Mouse (Mus musculus): Measurements from ENCODE around the gene Neu4. TPM values are rescaled to one million over a fixed set of nuclear protein-coding genes. Genes with fewer than 3 reads are reported as not detected.
"Not testable (repeated sequence)": the region's sequence is repeated elsewhere in the genome, so short reads cannot be mapped to it uniquely, and the experiment has no call there.

Neu4 gene
- total and polyA plus RNA-seq, 2 experiments = not detected

- H3K4me1 ChIP-seq (ENCODE audit: control insufficient read depth, insufficient read depth, low read length); H3K36me3 ChIP-seq (ENCODE audit: control insufficient read depth, insufficient read depth, low read length); H3K27me3 ChIP-seq (ENCODE audit: control insufficient read depth, insufficient read depth, low read length); H3K79me2 ChIP-seq (ENCODE audit: control insufficient read depth, insufficient read depth, low read length); H3K4me3 ChIP-seq (ENCODE audit: insufficient read depth, low read depth, low read length); DNase-seq (ENCODE audit: extremely low read depth, low read depth, low spot score); H3K9ac ChIP-seq (ENCODE audit: low read depth, low read length); H3K27ac ChIP-seq (replicated peaks; ENCODE audit: insufficient read depth, low read depth, low read length): not testable (repeated sequence)
- 91% methylated on average over 3 of the region's 3 CpGs for WGBS
Measured at GRCm38 (mm10) chr1:93991491-93991890, 28.8 kb upstream of the Neu4 start.

DNA sequence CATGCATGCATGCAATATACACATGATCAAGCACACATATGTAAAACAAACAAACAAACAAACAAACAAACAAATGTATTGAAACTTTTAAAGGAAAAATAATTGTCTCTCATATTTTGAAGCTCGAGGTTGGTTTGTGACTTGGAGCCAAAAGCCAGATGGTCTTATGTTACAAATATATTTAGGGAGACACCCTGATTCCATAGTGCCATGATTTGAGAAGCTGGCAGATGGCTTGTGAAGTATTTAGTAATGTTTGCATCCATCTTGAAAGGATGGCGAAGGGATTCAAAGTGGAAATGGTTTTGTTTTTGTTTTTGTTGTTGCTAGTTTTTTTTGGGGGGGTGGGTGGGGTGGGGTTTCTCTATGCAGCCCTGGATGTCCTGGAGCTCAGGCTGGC lies 19.2 kb upstream of the Neu4 start:
- H3K79me2 ChIP-seq (ENCODE audit: control insufficient read depth, insufficient read depth, low read length) = no peaks in the 10 kb centered on the region
- no peak overlapping the region for H3K4me3 ChIP-seq (ENCODE audit: insufficient read depth, low read depth, low read length)
- no peaks in the 10 kb centered on the region for H3K4me1 ChIP-seq (ENCODE audit: control insufficient read depth, insufficient read depth, low read length)
- H3K36me3 ChIP-seq (ENCODE audit: control insufficient read depth, insufficient read depth, low read length) = no peaks in the 10 kb centered on the region
- 77% methylated on average over 2 of the region's 2 CpGs for WGBS
- DNase-seq (ENCODE audit: extremely low read depth, low read depth, low spot score) = no peak
- no peak overlapping the region for H3K27ac ChIP-seq (replicated peaks; ENCODE audit: insufficient read depth, low read depth, low read length)
- TF ChIP-seq POLR2A (IDR thresholded peaks at IDR 0.05; ENCODE audit: extremely low read depth, insufficient read depth, low read length) = no peak
- H3K27me3 ChIP-seq (ENCODE audit: control insufficient read depth, insufficient read depth, low read length) = no peaks in the 10 kb centered on the region
- H3K9ac ChIP-seq (ENCODE audit: low read depth, low read length) = no peak overlapping the region

DNA sequence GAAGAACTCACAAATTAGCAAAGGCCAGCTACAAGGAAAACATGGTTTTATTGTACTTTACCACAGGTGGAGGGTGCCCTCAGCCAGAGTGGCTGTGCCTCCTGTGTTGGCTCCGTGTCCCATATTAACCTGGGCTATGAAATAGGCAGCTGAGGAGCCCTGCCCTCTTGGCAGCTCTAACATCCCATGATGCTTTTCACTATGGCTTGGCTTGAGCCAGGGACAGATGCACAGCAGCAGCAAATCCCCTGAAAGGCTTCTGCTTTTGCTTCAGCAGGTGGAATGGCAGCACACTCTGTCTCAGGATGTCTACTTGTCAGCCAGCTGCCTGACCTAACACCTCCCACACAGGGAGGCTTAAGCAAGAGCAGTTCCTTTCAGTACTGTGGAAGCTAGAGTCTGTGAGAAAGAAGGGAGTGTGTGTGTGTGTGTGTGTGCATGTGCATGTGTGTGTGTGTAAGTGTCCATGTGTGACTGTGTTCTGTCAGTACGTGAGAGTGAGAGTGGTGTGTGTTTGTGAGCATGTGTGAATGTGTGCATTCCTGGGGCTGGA lies 14.2 kb upstream of the Neu4 start:
- H3K27me3 ChIP-seq (ENCODE audit: control insufficient read depth, insufficient read depth, low read length); H3K27ac ChIP-seq (replicated peaks; ENCODE audit: insufficient read depth, low read depth, low read length); H3K36me3 ChIP-seq (ENCODE audit: control insufficient read depth, insufficient read depth, low read length); H3K4me3 ChIP-seq (ENCODE audit: insufficient read depth, low read depth, low read length); H3K9ac ChIP-seq (ENCODE audit: low read depth, low read length); DNase-seq (ENCODE audit: extremely low read depth, low read depth, low spot score); H3K4me1 ChIP-seq (ENCODE audit: control insufficient read depth, insufficient read depth, low read length); H3K79me2 ChIP-seq (ENCODE audit: control insufficient read depth, insufficient read depth, low read length): not testable (repeated sequence)
- 58% methylated on average over 2 of the region's 2 CpGs for WGBS

- not testable (repeated sequence) for H3K27ac ChIP-seq (replicated peaks; ENCODE audit: insufficient read depth, low read depth, low read length); H3K4me1 ChIP-seq (ENCODE audit: control insufficient read depth, insufficient read depth, low read length); H3K4me3 ChIP-seq (ENCODE audit: insufficient read depth, low read depth, low read length); H3K36me3 ChIP-seq (ENCODE audit: control insufficient read depth, insufficient read depth, low read length); H3K79me2 ChIP-seq (ENCODE audit: control insufficient read depth, insufficient read depth, low read length); H3K9ac ChIP-seq (ENCODE audit: low read depth, low read length); DNase-seq (ENCODE audit: extremely low read depth, low read depth, low spot score); H3K27me3 ChIP-seq (ENCODE audit: control insufficient read depth, insufficient read depth, low read length)
- WGBS = 87% methylated on average over 15 of the region's 19 CpGs
Measured at GRCm38 (mm10) chr1:94008826-94009225, 11.4 kb upstream of the Neu4 start.

GRCm38 (mm10) chr1:94011643-94012042 lies 8.6 kb upstream of the Neu4 start:
- Histone ChIP-seq H3K27ac (replicated peaks; ENCODE audit: insufficient read depth, low read depth, low read length) (no peak overlapping the region), H3K9ac (ENCODE audit: low read depth, low read length) (no peak overlapping the region), H3K36me3 (ENCODE audit: control insufficient read depth, insufficient read depth, low read length) (no peaks in the 10 kb centered on the region), H3K4me1 (ENCODE audit: control insufficient read depth, insufficient read depth, low read length) (no peaks in the 10 kb centered on the region), H3K79me2 (ENCODE audit: control insufficient read depth, insufficient read depth, low read length) (no peaks in the 10 kb centered on the region), H3K27me3 (ENCODE audit: control insufficient read depth, insufficient read depth, low read length) (no peaks in the 10 kb centered on the region), H3K4me3 (ENCODE audit: insufficient read depth, low read depth, low read length) (no peak overlapping the region)
- DNase-seq (ENCODE audit: extremely low read depth, low read depth, low spot score) = peak; percentile 1
- no peak for TF ChIP-seq CTCF (IDR thresholded peaks at IDR 0.05; ENCODE audit: low read depth, low read length)
- TF ChIP-seq POLR2A (IDR thresholded peaks at IDR 0.05; ENCODE audit: extremely low read depth, insufficient read depth, low read length) = no peak
- 42% methylated on average over 3 of the region's 3 CpGs for WGBS

DNA sequence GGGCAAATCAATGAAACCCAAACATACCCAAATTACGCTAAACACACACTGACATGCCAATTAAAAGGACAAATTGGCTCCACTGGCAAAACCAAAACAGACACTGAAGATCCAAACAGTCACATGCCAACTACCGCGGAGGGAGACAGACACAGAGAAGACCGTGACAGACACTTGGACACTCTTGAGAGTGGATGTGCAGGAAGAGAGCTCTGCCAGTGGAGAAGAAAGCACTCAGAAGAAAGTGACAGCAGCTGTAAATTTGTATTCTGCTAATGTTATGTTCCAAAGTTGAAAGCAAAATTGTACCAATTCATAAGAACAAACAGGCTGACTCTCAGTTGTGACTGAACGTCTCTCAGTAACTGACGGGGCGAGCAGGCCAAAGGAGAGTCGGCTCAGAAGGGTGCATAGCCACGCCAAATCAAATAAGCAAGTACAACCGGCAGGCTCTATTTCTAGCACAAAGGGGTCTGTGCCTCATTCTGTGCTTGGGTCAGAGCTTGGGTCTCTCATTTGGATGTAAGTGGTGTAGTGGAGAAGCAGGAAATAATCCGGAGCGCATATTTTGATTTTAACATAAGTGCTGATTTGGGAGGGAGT lies 7.4 kb downstream of the Neu4 start:
- 83% methylated on average over 12 of the region's 12 CpGs for WGBS
- no peak overlapping the region for H3K9ac ChIP-seq (ENCODE audit: low read depth, low read length)
- TF ChIP-seq POLR2A (IDR thresholded peaks at IDR 0.05; ENCODE audit: extremely low read depth, insufficient read depth, low read length) (no peak), CTCF (IDR thresholded peaks at IDR 0.05; ENCODE audit: low read depth, low read length) (no peak)
- H3K4me1 ChIP-seq (ENCODE audit: control insufficient read depth, insufficient read depth, low read length) = no peaks in the 10 kb centered on the region
- no peak overlapping the region for H3K4me3 ChIP-seq (ENCODE audit: insufficient read depth, low read depth, low read length)
- H3K36me3 ChIP-seq (ENCODE audit: control insufficient read depth, insufficient read depth, low read length) = no peaks in the 10 kb centered on the region
- DNase-seq (ENCODE audit: extremely low read depth, low read depth, low spot score) = no peak
- no peak overlapping the region for H3K27ac ChIP-seq (replicated peaks; ENCODE audit: insufficient read depth, low read depth, low read length)
- H3K27me3 ChIP-seq (ENCODE audit: control insufficient read depth, insufficient read depth, low read length) = no peaks in the 10 kb centered on the region; the same call in 1 of the 2 replicates
- H3K79me2 ChIP-seq (ENCODE audit: control insufficient read depth, insufficient read depth, low read length) = no peaks in the 10 kb centered on the region
